In the genomic region with DNA sequence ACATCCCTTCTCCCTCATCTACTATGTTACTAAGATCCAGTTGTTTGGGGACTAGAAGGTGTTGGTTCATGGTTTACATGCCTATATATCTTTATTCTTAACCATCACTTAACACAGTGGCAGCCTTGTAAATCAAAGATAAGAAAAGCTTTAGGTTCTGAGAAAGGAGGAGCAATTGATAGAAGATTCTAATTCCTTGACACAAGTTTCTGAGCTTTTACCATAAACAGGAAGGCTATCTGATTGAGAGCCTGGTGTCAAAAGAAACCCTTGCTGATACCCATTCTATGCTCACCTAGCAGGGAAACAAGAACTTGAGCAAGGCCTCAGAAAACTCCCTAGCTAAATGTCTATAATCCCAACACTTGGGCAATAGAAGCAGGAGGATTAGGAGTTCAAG, we compare ENCODE assay signal across 17 mouse cellular contexts.
"Had no signal": no experiment of that assay in that cellular context is flagged by ENCODE, and none has a peak within 500 bp of the region (broad histone marks: within the 10 kb centered on the region; RNA-seq: fewer than 3 reads in every experiment).

No protein-coding gene starts in this region.

- H3K27me3 ChIP-seq: lung, embryonic 15.5 days; megakaryocyte, embryonic 14.5 days; midbrain, embryonic 13.5 days; midbrain, embryonic 15.5 days; neural tube, embryonic 12.5 days; stomach, embryonic 15.5 days had no signal

- H3K36me3 ChIP-seq: lung, embryonic 15.5 days; midbrain, embryonic 13.5 days; midbrain, embryonic 15.5 days; neural tube, embryonic 12.5 days; stomach, embryonic 15.5 days had no signal

- ATAC-seq: lung, postnatal 0 days; midbrain, embryonic 13.5 days; midbrain, embryonic 15.5 days had no signal

- H3K4me3 ChIP-seq: lung, embryonic 15.5 days; megakaryocyte, embryonic 14.5 days; midbrain, embryonic 13.5 days; midbrain, embryonic 15.5 days; neural tube, embryonic 12.5 days; stomach, embryonic 15.5 days had no signal

- H3K4me2 ChIP-seq: lung, embryonic 15.5 days; midbrain, embryonic 11.5 days; midbrain, embryonic 13.5 days; midbrain, embryonic 15.5 days; neural tube, embryonic 12.5 days; stomach, embryonic 15.5 days had no signal

- H3K27ac ChIP-seq: lung, embryonic 15.5 days; macrophage; midbrain, embryonic 13.5 days; midbrain, embryonic 15.5 days; neural tube, embryonic 12.5 days; stomach, embryonic 15.5 days; stomach, postnatal 0 days had no signal

- DNase-seq: lung, adult 2 months; lung, postnatal 14 days; lung, postnatal 36 days; right cerebral cortex, postnatal 14 days; thymus, adult 2 months; thymus, postnatal 25 days; thymus, postnatal 4 days had no signal

- H3K9ac ChIP-seq: lung, embryonic 15.5 days; midbrain, embryonic 13.5 days; midbrain, embryonic 15.5 days; neural tube, embryonic 12.5 days; stomach, embryonic 15.5 days had no signal

- H3K4me1 ChIP-seq: lung, embryonic 15.5 days; midbrain, embryonic 13.5 days; midbrain, embryonic 15.5 days; neural tube, embryonic 12.5 days; stomach, embryonic 15.5 days had no signal

- H3K9me3 ChIP-seq: lung, embryonic 15.5 days; megakaryocyte, embryonic 14.5 days; midbrain, embryonic 13.5 days; midbrain, embryonic 15.5 days; neural tube, embryonic 12.5 days; stomach, embryonic 15.5 days had no signal
